Mouse (Mus musculus) limb, embryonic 14.5 days (tissue): ENCODE measurements around the gene Lgr4. TPM values are rescaled to one million over a fixed set of nuclear protein-coding genes. Genes with fewer than 3 reads are reported as not detected.

Source experiments
- ATAC-seq: fragments of 200-750 bp; cut with Nextera tagmentation; 2 replicates; pipeline ENCODE4 v1.8.0; 2017; ENCODE audit warnings: low read depth, moderate number of reproducible peaks, moderate TSS enrichment; ENCODE audit not compliant: low FRiP score
- DNase-seq: peaks from one replicate; pipeline ENCODE4 v3.0.0-alpha.2; 2015; ENCODE audit warnings: low spot score
- H3K27ac ChIP-seq: fragments of 300-500 bp; sonication (generic); replicated peaks from 2 replicates; pipeline ENCODE4 v1.5.1; 2014; ENCODE audit warnings: low read depth, mild to moderate bottlenecking, low read length, moderate library complexity, mixed read lengths
- H3K27me3 ChIP-seq: fragments of 300-500 bp; sonication (generic); 2 replicates; pipeline ENCODE4 v1.6.1; 2014; ENCODE audit warnings: low read length, mixed read lengths; ENCODE audit not compliant: control insufficient read depth, insufficient read depth
- H3K36me3 ChIP-seq: fragments of 300-500 bp; sonication (generic); 2 replicates; pipeline ENCODE4 v1.6.1; 2014; ENCODE audit warnings: mild to moderate bottlenecking, low read length, moderate library complexity, mixed read lengths; ENCODE audit not compliant: control insufficient read depth, insufficient read depth
- H3K4me1 ChIP-seq: fragments of 300-500 bp; sonication (generic); 2 replicates; pipeline ENCODE4 v1.6.1; 2014; ENCODE audit warnings: antibody characterized with exemption, low read length, mixed read lengths; ENCODE audit not compliant: control insufficient read depth, insufficient read depth
- H3K4me2 ChIP-seq: fragments of 300-500 bp; sonication (generic); replicated peaks from 2 replicates; pipeline ENCODE4 v1.6.1; 2014; ENCODE audit warnings: low read depth, mild to moderate bottlenecking, low read length, moderate library complexity; ENCODE audit not compliant: severe bottlenecking
- H3K4me3 ChIP-seq: fragments of 300-500 bp; sonication (generic); replicated peaks from 2 replicates; pipeline ENCODE4 v1.5.1; 2014; ENCODE audit warnings: low read length
- H3K9ac ChIP-seq: fragments of 300-500 bp; sonication (generic); 2 replicates; pipeline ENCODE4 v1.6.1; 2014; ENCODE audit warnings: mild to moderate bottlenecking, low read depth, low read length, moderate library complexity; ENCODE audit not compliant: severe bottlenecking
- H3K9me3 ChIP-seq: fragments of 300-500 bp; sonication (generic); 2 replicates; pipeline ENCODE4 v1.6.1; 2016; ENCODE audit warnings: low read length; ENCODE audit not compliant: control insufficient read depth
- POLR2A ChIP-seq: fragments of 200-500 bp; IDR thresholded peaks from 2 replicates; pipeline ENCODE4 v1.8.0; 2012; ENCODE audit warnings: inconsistent platforms, mild to moderate bottlenecking, moderate library complexity, borderline replicate concordance; ENCODE audit not compliant: insufficient read depth, insufficient read length; ENCODE audit errors: extremely low read depth
- WGBS: fragments of 180-500 bp; shearing (Covaris S2); extraction: QIAGEN DNeasy Blood & Tissue Kit; methylation state at CpG from one replicate; pipeline ENCODE4 v1.1.7; 2014; 5-methylcytosine and 5-hydroxymethylcytosine counted together
- polyA plus RNA-seq, 2 experiments: library from polyadenylated mRNA; depleted of rRNA in 1 of 2; stranded (reverse) in 1 of 2; unstranded in 1 of 2; fragments of >200 nt; fragmentation: Nextera tagmentation in 1 of 2; extraction: Ambion mirVana in 1 of 2; gene quantifications; 2 replicates each; pipeline versions ENCODE4 v1.2.1 to v1.2.3; 2012 to 2014

The Lgr4 gene
- polyA plus RNA-seq, 2 experiments, result 27.8 to 32.3 TPM

DNA sequence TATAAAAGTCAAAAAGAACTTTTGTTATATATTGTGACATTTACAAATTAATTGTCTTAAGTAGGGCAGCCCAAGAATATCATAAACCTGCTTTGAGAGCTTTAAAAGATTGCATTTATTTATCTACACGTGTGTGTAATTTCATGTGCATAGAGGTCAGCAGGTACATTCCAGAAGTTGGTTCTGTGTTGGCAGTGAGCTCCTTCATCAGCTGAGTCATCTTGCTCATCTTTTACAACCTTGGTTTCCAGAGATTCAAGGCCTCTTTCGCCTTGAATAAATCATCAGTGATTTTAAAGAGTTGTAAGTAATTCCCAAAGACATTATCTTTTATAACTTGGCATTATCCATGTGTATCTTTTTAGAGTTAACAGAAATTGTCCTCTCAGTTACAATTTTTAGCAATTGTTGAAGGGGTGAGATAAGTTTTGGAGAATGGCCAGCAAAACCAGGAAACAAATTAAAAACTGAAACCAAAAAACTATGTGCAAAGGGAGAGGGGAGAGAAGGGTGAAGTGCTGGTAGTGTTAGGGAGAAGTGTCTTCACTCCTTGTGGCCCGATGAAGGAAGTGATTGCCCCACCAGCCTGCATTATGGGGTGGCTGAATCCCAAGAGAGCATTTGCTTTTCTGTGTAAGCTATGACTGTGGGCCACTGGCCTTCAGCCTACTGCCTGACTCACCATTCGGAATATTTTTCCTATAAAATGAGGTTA, 41.4 kb downstream of the Lgr4 start:
- Histone ChIP-seq H3K27me3 (no peaks in the 10 kb centered on the region), H3K4me1 (peaks cover 16% of the 10 kb centered on the region), H3K9me3 (no peaks in the 10 kb centered on the region), H3K36me3 (no peaks in the 10 kb centered on the region), H3K4me2 (no peak overlapping the region), H3K4me3 (no peak overlapping the region), H3K27ac (no peak overlapping the region), H3K9ac (no peak overlapping the region)
- TF ChIP-seq POLR2A, result no peak
- WGBS, result 66% methylated on average over 4 of the region's 4 CpGs
- ATAC-seq (no peak), DNase-seq (no peak)

DNA sequence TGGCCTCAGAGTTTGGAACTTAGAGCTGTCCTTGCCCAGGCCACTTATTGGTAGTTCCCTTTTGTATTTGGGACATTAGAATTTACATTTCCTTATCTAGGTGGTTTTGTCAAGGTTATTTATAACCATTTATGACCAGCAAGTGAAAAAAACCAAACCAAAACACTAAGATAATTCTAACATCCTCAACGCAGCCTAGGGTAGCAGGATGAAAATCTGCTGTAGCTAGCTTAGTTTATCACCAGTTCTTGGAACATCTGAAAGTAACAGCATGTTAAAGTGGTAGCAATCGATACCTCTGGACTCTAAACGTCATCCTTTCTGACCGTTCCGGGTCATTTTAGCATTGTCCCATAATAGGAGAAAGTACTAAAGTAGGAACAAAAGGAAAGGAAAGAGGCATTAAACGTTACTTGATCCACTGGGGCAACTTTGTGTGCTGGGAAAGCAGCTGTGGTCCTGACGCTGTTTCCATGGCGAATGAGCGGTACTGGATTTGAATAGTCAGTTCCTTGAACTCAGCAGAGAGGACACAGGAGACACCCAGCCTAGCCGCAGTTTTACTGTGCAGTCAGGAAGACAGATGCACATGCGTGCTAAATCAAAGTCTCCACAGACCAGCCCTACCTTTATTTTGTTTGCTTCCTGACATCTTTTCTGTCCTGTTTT, 42.1 kb downstream of the Lgr4 start:
- peaks cover 16% of the 10 kb centered on the region for H3K4me1 ChIP-seq
- no peaks in the 10 kb centered on the region for H3K9me3 ChIP-seq
- H3K4me2 ChIP-seq, result no peak overlapping the region
- ATAC-seq, result 0 out of 2 replicates have a peak, but pooled peaks have one; percentile 32
- H3K27ac ChIP-seq, result no peak overlapping the region; the same call in 1 of the 2 replicates
- no peak overlapping the region for H3K4me3 ChIP-seq
- no peaks in the 10 kb centered on the region for H3K27me3 ChIP-seq
- 50% methylated on average over 11 of the region's 11 CpGs for WGBS
- H3K9ac ChIP-seq, result no peak overlapping the region
- no peak for TF ChIP-seq POLR2A
- no peaks in the 10 kb centered on the region for H3K36me3 ChIP-seq
- DNase-seq, result peak; percentile 28

DNA sequence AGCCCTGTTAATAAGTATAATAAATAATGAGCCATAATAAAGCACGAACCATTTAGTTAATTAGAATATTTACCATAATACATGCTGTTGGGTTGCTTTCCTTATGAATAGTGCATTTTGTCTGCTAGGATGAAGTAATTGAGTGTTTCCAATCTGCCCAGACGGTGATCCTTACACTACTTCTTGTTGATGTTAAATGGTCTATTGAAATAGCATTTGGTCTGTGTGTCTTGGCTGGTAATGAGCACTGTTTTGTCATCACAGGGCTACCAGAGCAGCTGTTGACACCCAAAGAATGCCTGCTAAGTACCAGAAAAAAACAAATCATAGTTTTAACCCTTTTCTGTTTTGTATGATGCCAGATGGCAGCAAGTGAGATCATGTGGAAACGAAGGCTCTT, 42.8 kb downstream of the Lgr4 start:
- TF ChIP-seq POLR2A, result no peak
- H3K36me3 ChIP-seq, result no peaks in the 10 kb centered on the region
- peaks cover 16% of the 10 kb centered on the region for H3K4me1 ChIP-seq
- no peak overlapping the region for H3K4me3 ChIP-seq
- H3K4me2 ChIP-seq, result no peak overlapping the region
- DNase-seq (no peak), ATAC-seq (no peak)
- H3K27me3 ChIP-seq, result no peaks in the 10 kb centered on the region
- 46% methylated on average over 3 of the region's 3 CpGs for WGBS
- H3K9ac ChIP-seq, result no peak overlapping the region
- H3K9me3 ChIP-seq, result no peaks in the 10 kb centered on the region
- no peak overlapping the region for H3K27ac ChIP-seq

DNA sequence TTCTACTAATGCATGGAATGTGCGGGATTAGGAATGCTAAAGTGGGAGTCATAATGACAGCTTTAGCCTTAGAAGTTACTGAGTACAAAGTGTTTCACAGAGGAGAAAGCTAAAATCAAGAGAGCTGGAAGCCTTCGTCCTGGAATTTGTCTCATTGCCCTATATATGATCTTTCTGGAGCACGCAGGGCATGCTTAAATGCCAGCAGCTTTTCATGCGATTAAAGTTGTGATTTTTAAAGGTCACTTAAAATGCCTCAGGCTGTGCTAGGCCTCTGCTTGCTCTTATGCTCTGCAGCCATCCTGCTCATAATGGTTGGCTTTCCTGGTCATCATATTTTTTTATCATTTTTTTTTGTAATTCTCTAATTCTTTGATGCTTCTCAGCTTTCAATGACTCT, 43.7 kb downstream of the Lgr4 start:
- Histone ChIP-seq H3K36me3 (no peaks in the 10 kb centered on the region), H3K27me3 (no peaks in the 10 kb centered on the region), H3K27ac (0 out of 2 replicates have a peak overlapping the region, but pooled peaks have one; percentile 33), H3K4me2 (no peak overlapping the region), H3K4me3 (no peak overlapping the region), H3K9me3 (no peaks in the 10 kb centered on the region), H3K9ac (no peak overlapping the region), H3K4me1 (peaks cover 16% of the 10 kb centered on the region)
- WGBS, result 48% methylated on average over 4 of the region's 4 CpGs
- no peak for DNase-seq
- TF ChIP-seq POLR2A, result no peak
- no peak for ATAC-seq

DNA sequence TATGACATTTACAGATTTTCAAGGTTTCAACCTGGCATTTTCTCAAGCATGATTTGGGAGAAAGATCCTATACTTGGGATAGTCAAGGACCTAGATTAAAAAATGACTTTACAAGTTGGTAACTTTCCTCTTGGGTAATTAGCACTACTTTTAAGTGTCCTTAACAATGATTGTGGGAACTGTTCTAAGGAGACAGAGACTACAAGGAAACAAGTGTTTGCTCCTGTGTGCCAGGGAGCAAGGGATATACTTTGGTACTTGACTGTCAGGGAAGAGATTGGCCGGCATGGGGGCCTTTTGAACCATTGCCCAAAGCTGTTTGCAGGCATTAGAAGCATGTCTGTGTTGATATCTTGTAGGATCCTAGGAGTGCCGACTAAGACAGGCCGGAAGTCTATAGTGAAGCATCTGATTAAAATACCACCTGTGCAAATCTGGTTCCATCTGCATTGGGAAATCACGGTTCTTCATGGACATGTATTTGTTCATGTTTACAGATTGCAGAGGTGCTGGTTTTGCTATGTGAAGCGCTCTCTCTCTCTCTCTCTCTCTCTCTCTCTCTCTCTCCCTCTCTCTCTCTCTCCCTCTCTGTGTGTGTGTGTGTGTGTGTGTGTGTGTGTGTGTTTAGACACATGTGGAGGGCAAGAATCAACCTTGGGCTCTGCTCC, 46.3 kb downstream of the Lgr4 start:
- Histone ChIP-seq H3K27me3 (no peaks in the 10 kb centered on the region), H3K4me1 (peaks cover 20% of the 10 kb centered on the region), H3K36me3 (no peaks in the 10 kb centered on the region), H3K27ac (no peak overlapping the region), H3K4me2 (no peak overlapping the region), H3K9ac (no peak overlapping the region), H3K4me3 (no peak overlapping the region), H3K9me3 (no peaks in the 10 kb centered on the region)
- ATAC-seq, result no peak
- 82% methylated on average over 5 of the region's 5 CpGs for WGBS
- no peak for DNase-seq
- no peak for TF ChIP-seq POLR2A
